Mouse (Mus musculus): ENCODE data around the gene Fdxr. TPM values are rescaled to one million over a fixed set of nuclear protein-coding genes. Genes with fewer than 3 reads are reported as not detected.

Gene Fdxr
- total RNA-seq, 2 experiments from 2014 or later, result 6.7 to 7.7 TPM

GRCm38 (mm10) chr11:115270148-115270861 is 6.5 kb downstream of the Fdxr start:
- DNase-seq (ENCODE audit: low spot score in 2 of 2), result peak; percentile 61 to 70

DNA sequence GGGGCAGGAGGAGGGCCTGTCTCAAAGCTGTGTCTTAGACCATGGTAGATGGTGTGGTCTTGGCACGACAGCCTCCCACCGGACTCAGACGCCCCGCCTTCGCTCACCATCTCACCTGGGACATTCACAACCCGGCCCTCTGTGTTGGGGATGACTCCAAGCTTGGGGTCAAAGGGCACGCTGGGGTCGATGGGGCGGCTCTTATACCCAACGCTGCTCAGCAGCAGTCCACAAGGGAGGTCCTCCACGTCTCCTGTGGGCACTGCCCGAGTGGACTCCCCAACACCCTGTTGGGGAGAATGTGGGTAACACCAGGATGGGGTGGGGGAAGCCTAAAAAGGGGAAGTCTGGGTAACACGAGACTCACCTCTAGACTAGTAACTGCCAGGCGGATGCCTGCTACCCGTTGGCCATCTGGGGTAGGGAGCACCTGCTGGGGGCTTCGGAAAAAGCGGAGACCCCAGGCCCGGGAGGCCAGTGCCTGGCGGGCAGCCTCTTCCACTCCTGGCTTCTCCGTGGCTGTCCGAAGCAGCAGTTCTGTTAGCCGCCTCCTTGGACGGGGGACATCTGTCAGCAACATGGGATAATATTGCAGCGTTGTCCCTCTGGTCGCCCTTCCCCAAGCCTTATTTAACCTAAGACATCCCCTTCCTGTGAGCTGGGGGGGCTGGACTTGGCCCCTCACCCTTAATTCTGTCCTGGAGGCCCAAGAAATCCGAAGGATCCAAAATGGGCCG is 7.4 kb downstream of the Fdxr start:
- DNase-seq (ENCODE audit: low spot score in 2 of 2), result no peak

DNA sequence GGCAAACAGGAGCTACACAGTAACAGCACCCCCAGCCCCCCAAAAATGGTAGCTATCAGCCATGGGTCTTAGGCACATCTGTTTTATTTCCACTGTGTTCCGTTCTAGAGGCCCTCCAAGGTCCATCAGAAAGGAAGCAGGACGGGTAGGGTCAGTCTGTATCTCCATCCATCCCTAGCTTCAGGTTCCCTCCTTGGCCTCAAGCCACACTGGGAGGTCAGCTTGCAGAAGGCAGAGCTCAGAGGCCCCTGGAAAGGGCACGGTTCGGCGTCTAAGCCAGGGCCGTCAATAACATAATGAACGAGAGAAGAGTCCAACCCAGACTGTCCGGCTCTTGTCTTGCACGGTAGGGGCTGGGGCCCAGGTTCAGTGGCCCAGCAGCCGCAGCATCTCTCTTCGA is 8.9 kb downstream of the Fdxr start:
- DNase-seq (ENCODE audit: low spot score in 2 of 2), result no peak

DNA sequence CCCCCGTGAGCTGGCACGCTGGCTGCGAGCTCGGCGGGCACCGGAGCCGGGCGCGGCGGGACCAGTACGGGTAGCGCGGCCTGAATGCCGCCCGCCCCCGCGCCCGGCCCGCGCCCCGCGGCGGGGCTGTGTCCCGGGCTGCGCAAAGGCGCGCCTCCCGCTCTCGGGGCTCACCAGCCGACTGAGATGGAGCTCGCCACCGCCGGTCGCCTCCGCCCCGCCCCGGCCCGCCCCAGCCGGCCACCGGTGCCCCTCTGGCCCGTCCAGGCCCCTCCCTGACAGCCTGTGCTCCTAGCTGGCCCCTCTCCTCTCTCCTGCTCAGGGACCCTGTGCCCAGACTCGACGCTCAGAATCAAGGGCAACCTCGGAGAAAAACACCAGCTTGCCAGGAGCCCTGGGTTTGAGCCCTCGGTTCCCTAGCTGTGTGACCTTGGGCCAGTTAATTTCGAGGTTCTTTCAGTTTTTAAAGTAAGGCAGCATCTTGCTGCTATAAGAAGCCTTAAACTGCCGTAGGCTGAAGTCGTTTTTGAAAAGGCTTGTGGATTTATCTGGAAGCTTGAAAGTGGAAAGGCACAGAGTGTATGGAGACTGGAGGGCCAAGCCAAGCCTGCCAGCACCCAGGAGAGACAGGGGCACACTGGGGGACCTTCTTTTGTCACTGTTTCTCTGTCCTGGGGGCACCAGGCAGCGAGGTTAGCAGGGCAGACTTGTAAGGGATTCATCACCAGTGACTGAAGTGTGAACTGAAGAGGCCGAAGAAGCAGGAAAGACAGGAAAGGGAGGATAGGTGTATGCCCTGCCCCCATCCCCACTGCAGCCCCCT is 9.6 kb downstream of the Fdxr start, which contains the start of gene Grin2c:
Gene Grin2c (minus strand): TSS at position 183 of the 823 bp plus-strand sequence.
- DNase-seq (ENCODE audit: low spot score in 2 of 2), result no peak

DNA sequence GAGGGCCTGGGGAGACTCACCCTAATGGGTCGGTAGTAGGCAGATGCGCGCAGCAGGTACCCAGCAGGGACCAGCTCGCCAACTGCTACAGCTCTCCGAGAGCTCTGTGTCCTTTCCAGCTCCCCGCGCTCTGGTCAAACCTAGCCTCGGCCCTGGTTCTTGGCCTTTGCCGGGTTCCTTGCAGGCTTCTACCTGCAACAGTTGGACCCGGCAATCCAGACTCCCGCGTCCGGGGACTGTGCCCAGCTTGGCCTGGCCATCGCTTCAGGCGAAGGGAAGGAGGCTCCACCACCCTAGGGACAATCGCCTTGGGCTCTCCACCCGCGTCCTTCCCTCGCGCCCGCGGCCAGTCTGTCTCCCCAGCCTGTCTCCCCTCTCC is 10.5 kb downstream of the Fdxr start:
- DNase-seq (ENCODE audit: low spot score in 2 of 2), result no peak

- DNase-seq (ENCODE audit: low spot score in 2 of 2), result no peak
Measured at GRCm38 (mm10) chr11:115265771-115266399, 11.0 kb downstream of the Fdxr start.

DNA sequence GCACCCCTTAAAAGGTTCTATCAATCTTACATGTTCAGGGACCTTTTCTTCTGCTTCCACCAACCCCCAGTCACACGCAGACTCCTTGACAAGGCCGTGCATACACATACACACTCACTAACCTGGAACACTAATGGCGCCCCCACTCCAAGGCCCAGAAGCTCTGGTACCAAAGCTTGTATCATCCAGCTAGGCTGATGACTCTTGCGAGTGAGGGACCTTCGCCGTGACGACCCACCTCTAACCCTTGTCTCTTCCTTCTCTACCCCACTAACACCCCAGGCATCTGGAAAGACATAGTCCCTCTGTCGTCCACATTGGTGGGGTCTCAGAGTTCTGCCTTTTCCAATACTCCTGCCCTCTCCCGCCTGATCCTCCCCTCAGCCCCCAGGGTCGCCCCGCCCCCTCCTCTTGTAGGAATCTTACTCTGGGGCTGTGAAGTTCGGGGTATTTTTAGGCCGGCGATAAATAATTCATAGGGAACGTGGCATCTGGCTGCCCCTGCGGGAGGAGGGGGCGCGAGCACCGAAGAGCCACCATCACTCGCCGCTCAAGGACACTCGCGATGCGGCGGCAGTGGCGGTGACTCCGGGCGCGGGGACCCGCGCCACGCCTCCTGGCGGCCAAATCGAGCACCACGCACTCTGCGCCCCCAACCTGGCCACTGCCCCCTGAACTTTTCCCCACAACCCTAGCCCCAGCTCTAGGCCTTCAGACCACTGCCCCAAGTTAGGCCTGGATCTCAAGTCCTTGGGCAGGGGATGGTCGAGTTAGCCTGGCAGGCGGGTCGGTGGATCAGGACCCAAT is 11.8 kb downstream of the Fdxr start:
- DNase-seq (ENCODE audit: low spot score in 2 of 2), result no peak

GRCm38 (mm10) chr11:115264136-115264861 is 12.6 kb downstream of the Fdxr start:
- no peak for DNase-seq (ENCODE audit: low spot score in 2 of 2)

DNA sequence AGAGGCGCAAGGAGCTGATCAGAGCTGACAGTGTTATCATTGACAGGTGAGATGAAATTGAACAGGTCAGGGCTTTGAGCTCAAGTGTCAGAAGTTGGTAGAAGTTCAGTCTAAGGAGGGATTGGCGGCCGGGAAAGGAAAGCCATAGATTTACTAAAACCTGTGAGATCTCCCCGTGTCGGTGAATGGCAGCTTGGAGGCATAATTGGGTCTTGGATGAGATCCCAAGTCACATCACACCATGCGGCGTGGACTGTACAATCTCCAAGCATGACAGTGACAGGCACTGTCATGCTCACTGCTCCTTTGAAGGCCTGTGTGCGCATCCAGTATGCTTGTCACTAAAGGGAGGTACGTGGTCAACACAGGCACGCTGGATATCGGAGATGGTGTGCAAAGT is 13.9 kb downstream of the Fdxr start:
- DNase-seq (ENCODE audit: low spot score in 2 of 2), result no peak

- no peak for DNase-seq (ENCODE audit: low spot score in 2 of 2)
Measured at GRCm38 (mm10) chr11:115259134-115259533, 17.7 kb downstream of the Fdxr start.

DNA sequence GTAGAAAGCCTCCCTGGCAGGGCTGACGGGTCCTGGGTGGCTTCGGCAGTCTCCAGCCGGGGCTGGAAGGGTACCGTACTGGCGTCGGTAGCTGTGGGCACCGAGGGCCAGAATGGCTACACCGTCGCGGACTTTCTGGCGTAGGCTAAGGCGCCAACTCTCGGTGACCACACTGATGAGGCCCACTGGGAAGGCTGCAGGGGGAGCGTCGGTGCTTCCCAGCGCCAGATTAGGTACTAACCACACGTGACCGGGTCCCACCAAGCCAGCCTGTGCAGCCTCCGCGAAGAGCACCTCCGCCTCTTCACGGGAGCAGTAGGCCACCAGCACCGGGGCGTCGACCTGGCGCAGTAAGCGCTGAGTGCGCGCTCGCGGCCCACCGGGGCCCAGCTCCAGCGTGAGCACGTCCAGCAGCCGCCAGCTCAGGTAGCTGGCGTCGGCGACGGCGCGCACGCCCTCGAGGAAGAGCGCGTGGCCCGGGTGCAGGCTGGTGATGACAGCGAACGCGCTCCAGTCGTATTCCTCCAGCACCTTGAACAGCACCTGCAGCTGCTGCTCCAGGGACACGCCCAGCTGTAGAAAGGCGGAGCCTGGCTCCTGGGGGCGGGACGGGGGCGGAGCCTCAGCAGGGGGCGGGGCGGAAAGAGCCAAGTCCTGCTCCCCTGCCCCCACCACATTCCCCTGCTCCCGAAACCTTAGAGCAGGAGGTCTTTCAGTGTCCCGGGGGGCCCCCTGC is 18.9 kb downstream of the Fdxr start:
- DNase-seq (ENCODE audit: low spot score in 2 of 2), result no peak

GRCm38 (mm10) chr11:115251258-115251657 is 25.6 kb downstream of the Fdxr start:
- no peak for DNase-seq (ENCODE audit: low spot score in 2 of 2)

- DNase-seq (ENCODE audit: low spot score in 2 of 2), result no peak
Measured at GRCm38 (mm10) chr11:115250405-115251090, 26.3 kb downstream of the Fdxr start.

- DNase-seq (ENCODE audit: low spot score in 2 of 2), result no peak
Measured at GRCm38 (mm10) chr11:115249721-115250404, 27.0 kb downstream of the Fdxr start.

- no peak for DNase-seq (ENCODE audit: low spot score in 2 of 2)
Measured at GRCm38 (mm10) chr11:115247945-115248344, 28.9 kb downstream of the Fdxr start.

DNA sequence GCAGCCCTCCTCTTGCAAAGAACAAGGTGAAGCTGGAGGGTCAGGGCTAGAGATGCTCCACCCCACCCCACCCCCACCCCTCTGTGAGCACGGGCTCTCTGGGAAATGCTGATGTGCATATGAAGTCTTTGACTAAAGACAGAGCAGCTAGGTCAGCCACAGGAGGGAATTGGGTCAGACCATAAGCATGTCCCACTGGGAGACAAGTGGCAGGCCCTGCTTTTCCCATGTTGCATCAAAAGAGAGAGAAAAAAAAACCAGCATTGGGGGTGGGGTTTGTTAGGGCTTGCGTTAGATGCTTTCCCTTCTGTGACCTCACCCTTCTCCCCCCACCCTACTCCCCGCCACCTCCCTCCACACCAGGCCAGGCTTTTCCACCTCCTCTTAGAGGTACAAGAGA is 29.6 kb downstream of the Fdxr start:
- DNase-seq (ENCODE audit: low spot score in 2 of 2), result no peak

DNA sequence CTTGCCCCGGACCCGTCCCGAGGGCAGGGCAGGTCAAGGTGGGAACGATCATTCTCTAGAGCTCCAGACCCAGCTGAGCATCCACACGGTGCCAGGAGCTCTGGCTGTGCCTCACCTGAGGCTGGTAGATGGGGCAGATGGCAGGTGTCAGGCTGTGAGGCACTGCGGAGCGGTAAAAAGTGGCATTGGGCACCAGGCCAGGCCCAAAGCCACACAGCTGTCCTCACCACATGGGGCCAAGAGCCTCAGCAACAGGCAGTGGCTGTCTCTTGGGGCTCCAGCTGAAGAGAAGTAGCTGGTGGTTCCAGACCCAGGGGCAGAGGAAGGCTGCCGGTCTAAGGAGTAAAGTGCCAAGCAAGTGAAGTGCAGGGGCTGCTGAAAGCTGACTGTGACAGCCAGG is 30.5 kb downstream of the Fdxr start:
- DNase-seq (ENCODE audit: low spot score in 2 of 2), result no peak

GRCm38 (mm10) chr11:115244840-115245239 is 32.0 kb downstream of the Fdxr start:
- DNase-seq (ENCODE audit: low spot score in 2 of 2), result no peak
